Mouse (Mus musculus) small intestine, adult 2 months (tissue): ENCODE data around the gene Limd1. TPM values are rescaled to one million over a fixed set of nuclear protein-coding genes. Genes with fewer than 3 reads are reported as not detected.

Source experiments
- H3K27ac ChIP-seq: fragments of 200-500 bp; 2 replicates; pipeline ENCODE4 v1.5.1; 2012; ENCODE audit warnings: low read depth, low read length, control low read depth, inconsistent platforms; ENCODE audit not compliant: insufficient read depth
- H3K27me3 ChIP-seq: fragments of 200-500 bp; 2 replicates; pipeline ENCODE4 v1.6.1; 2012; ENCODE audit warnings: mild to moderate bottlenecking, moderate library complexity, low read length, inconsistent platforms; ENCODE audit not compliant: control insufficient read depth, insufficient read depth
- H3K36me3 ChIP-seq: fragments of 200-500 bp; 2 replicates; pipeline ENCODE4 v1.6.1; 2012; ENCODE audit warnings: mild to moderate bottlenecking, low read length, control low read depth, inconsistent platforms; ENCODE audit not compliant: control insufficient read depth, insufficient read depth
- H3K4me1 ChIP-seq: fragments of 200-500 bp; 2 replicates; pipeline ENCODE4 v1.6.1; 2012; ENCODE audit warnings: low read length, inconsistent platforms, mixed read lengths; ENCODE audit not compliant: control insufficient read depth, insufficient read depth, insufficient read length
- H3K4me3 ChIP-seq: fragments of 200-500 bp; 2 replicates; pipeline ENCODE4 v1.5.1; 2012; ENCODE audit warnings: low read depth, mild to moderate bottlenecking, control low read depth, inconsistent platforms, low read length, moderate library complexity
- CTCF ChIP-seq: fragments of 200-500 bp; IDR thresholded peaks from 2 replicates; pipeline ENCODE4 v1.5.1; 2012; ENCODE audit warnings: low read depth, mild to moderate bottlenecking, control low read depth, inconsistent platforms, low read length, moderate library complexity, mixed read lengths; ENCODE audit not compliant: insufficient replicate concordance, insufficient read length; ENCODE audit errors: extremely low read depth
- POLR2A ChIP-seq: fragments of 200-500 bp; IDR thresholded peaks from 2 replicates; pipeline ENCODE4 v1.6.1; 2012; ENCODE audit warnings: low read depth, mild to moderate bottlenecking, control low read depth, inconsistent platforms, low read length, moderate library complexity
- WGBS: fragments of 180-500 bp; shearing (Covaris S2); methylation state at CpG from one replicate; pipeline ENCODE4 v1.1.7; 2018; 5-methylcytosine and 5-hydroxymethylcytosine counted together
- polyA plus RNA-seq: library from polyadenylated mRNA; depleted of rRNA; stranded (reverse); fragments of >200 nt; gene quantifications from 2 replicates; pipeline ENCODE4 v1.2.3, GENCODE M21; 2012

The Limd1 gene
- polyA plus RNA-seq, 1 experiment = 54.0 TPM

- no peaks in the 10 kb centered on the region for H3K27me3 ChIP-seq
- peak overlapping the region; percentile 13; the same call in 1 of the 2 replicates for H3K27ac ChIP-seq
- 51% methylated on average over 9 of the region's 9 CpGs for WGBS
- TF ChIP-seq POLR2A = no peak
- H3K4me3 ChIP-seq = no peak overlapping the region
- peaks cover 7% of the 10 kb centered on the region for H3K36me3 ChIP-seq
- peaks cover 42% of the 10 kb centered on the region for H3K4me1 ChIP-seq
Observed at GRCm38 (mm10) chr9:123491917-123492585, 13.5 kb downstream of the Limd1 start.

GRCm38 (mm10) chr9:123496665-123497064 lies 18.2 kb downstream of the Limd1 start:
- Histone ChIP-seq H3K27ac (no peak overlapping the region), H3K4me1 (peaks cover 31% of the 10 kb centered on the region; the same call in 1 of the 2 replicates), H3K4me3 (no peak overlapping the region; the same call in 1 of the 2 replicates), H3K36me3 (peaks cover 16% of the 10 kb centered on the region), H3K27me3 (no peaks in the 10 kb centered on the region)
- WGBS = 18% methylated on average over 13 of the region's 13 CpGs
- TF ChIP-seq POLR2A = no peak
- no peak for TF ChIP-seq CTCF

GRCm38 (mm10) chr9:123497906-123498305 lies 19.4 kb downstream of the Limd1 start:
- Histone ChIP-seq H3K27ac (no peak overlapping the region), H3K4me1 (peaks cover 21% of the 10 kb centered on the region; the same call in 1 of the 2 replicates), H3K27me3 (no peaks in the 10 kb centered on the region), H3K36me3 (peaks cover 24% of the 10 kb centered on the region), H3K4me3 (no peak overlapping the region)
- TF ChIP-seq CTCF = no peak
- no peak for TF ChIP-seq POLR2A
- WGBS = 66% methylated on average over 5 of the region's 5 CpGs

GRCm38 (mm10) chr9:123500480-123500879 lies 22.0 kb downstream of the Limd1 start:
- no peak for TF ChIP-seq POLR2A
- no peak for TF ChIP-seq CTCF
- Histone ChIP-seq H3K4me3 (no peak overlapping the region), H3K4me1 (peaks cover 17% of the 10 kb centered on the region; the same call in 1 of the 2 replicates), H3K27ac (no peak overlapping the region), H3K27me3 (no peaks in the 10 kb centered on the region), H3K36me3 (peaks cover 26% of the 10 kb centered on the region)
- 78% methylated on average over 4 of the region's 4 CpGs for WGBS

DNA sequence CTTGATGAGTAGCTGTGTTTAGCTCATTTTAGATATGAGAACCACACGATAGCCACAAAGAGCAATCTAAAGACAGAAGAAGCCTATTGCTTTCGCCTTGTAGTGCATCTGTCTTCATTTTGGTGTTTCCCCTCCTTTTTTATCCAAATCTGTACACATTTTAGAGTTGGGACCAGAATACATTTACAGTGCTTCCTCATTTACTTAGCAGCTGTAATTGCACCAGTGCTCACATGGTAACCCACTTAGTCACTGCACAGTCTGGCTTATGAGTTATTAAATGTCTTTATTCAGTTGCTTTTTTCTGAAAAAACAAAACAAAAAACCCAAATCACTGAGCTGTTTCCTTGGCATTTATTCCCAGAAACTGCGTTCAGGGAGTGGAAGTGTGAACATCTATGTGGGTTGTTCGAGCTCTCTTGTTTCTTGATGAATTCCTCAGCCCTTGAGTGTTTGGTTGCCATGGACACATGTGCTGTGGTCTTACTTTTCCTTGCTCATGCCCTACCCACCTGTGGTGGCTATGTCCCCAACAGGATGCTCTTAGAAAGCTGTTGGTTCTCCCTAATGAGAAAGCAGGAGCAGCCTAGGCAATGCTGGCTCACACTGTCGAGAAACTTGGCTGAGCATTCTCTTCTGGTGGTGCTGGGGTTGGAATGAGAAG lies 24.8 kb downstream of the Limd1 start:
- no peak overlapping the region for H3K27ac ChIP-seq
- TF ChIP-seq CTCF (no peak), POLR2A (no peak)
- H3K36me3 ChIP-seq = peaks cover 28% of the 10 kb centered on the region
- no peaks in the 10 kb centered on the region for H3K27me3 ChIP-seq
- no peak overlapping the region for H3K4me3 ChIP-seq
- 81% methylated on average over 5 of the region's 5 CpGs for WGBS
- peaks cover 8% of the 10 kb centered on the region; the same call in 1 of the 2 replicates for H3K4me1 ChIP-seq

DNA sequence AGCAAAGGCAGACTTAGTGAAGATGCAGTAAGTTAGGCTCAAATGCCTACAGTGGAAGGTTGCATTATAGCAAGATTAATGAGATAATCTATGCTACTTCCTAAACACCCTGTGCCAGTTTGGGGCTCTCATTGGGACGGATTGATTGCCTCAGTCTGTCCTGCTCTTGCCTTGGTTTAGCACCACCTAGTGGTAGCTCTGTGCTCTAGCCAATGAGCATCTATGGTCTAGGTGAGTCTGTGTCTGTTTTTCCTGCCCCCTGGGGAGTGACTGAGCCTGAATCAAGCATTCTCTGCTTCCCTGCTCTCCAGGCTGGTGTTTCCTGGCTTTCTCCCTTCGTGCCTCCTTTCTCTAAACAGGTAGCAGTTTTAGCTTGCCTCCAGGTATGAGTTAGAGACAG lies 25.8 kb downstream of the Limd1 start:
- TF ChIP-seq POLR2A (no peak), CTCF (peak; percentile 94; the same call in 1 of the 2 replicates)
- no peak overlapping the region for H3K4me3 ChIP-seq
- H3K27ac ChIP-seq = no peak overlapping the region
- peaks cover 28% of the 10 kb centered on the region for H3K36me3 ChIP-seq
- peaks cover 6% of the 10 kb centered on the region; the same call in 1 of the 2 replicates for H3K4me1 ChIP-seq
- H3K27me3 ChIP-seq = no peaks in the 10 kb centered on the region
- 11% methylated on average over 2 of the region's 2 CpGs for WGBS

GRCm38 (mm10) chr9:123505598-123505997 lies 27.1 kb downstream of the Limd1 start:
- TF ChIP-seq CTCF = no peak
- no peak for TF ChIP-seq POLR2A
- H3K36me3 ChIP-seq = peaks cover 23% of the 10 kb centered on the region
- peaks cover 12% of the 10 kb centered on the region; the same call in 1 of the 2 replicates for H3K4me1 ChIP-seq
- 24% methylated on average over 1 of the region's 1 CpGs for WGBS
- H3K4me3 ChIP-seq = no peak overlapping the region
- no peak overlapping the region for H3K27ac ChIP-seq
- H3K27me3 ChIP-seq = no peaks in the 10 kb centered on the region
